Mouse (Mus musculus) frontal cortex, postnatal 25 days (tissue): ENCODE measurements around the gene Ezr.

Experiments
- DNase-seq, 2 experiments: peaks; one replicate each; pipeline ENCODE4 v3.0.0; 2022; ENCODE audit warnings: low spot score in 2 of 2

Gene Ezr

DNA sequence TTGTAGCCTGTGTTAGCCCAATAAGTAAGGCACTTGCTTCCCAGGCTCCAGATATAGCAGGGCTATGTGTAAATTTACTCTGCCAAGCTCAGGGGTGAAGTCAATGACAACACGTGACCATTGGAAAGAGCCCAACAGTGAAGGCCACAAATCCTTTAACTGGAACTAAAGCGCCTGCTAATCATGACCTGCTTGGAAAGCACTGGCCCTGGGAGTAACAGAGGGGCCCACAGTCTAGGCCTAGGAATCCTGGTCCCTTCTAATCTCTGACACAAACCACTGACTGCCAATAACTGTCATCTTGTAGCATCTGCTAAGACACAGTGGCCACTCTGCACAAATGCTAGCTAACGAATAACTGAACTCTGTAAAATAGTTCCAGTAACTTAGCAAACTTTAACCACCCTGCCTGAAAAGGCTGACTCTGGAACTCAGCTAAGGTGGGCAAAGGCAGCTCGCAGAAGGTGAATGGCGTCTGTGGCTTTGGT lies 14.2 kb downstream of the Ezr start:
- DNase-seq: no peak

DNA sequence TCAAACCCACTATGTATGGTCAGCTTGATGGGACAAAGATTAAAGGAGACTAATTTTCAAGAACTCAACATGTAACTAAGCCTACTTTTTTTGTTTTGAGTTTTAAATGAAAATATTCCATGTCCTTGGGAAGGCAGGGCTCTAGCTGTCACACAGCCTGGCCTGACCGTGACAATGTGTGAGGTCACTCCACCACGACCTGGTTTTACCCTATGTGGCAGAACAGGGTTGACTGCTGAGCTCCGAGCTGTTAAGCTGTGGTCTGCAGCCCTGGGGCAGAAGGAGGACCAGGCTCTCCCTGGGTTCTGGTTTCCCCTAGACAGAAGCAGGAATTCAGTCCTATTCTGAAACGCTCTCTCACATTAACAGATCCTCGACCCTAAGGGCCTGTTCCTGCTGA lies 14.8 kb downstream of the Ezr start:
- DNase-seq: no peak

GRCm38 (mm10) chr17:6766823-6767222 lies 15.8 kb downstream of the Ezr start:
- DNase-seq: no peak

- DNase-seq: no peak
Measured at GRCm38 (mm10) chr17:6765886-6766285, 16.7 kb downstream of the Ezr start.

GRCm38 (mm10) chr17:6764730-6765129 lies 17.9 kb downstream of the Ezr start:
- no peak for DNase-seq

DNA sequence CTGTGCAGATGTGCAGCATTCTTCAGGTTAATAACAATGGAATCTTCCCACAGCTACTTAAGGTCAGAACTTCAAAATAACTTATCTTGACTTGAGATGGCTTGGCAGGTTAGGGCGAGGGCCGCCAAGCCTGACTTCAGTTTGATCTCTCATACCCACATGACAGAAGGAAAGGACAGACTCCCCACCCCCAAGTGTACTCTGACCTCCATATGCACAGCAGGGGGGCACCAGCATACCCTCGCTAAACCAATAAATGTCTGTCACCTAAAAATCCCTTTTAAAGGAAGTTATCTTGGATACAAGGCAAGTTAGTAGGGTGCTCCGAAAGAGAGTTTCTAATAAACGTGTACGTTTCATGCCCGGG lies 18.4 kb downstream of the Ezr start:
- DNase-seq: no peak

DNA sequence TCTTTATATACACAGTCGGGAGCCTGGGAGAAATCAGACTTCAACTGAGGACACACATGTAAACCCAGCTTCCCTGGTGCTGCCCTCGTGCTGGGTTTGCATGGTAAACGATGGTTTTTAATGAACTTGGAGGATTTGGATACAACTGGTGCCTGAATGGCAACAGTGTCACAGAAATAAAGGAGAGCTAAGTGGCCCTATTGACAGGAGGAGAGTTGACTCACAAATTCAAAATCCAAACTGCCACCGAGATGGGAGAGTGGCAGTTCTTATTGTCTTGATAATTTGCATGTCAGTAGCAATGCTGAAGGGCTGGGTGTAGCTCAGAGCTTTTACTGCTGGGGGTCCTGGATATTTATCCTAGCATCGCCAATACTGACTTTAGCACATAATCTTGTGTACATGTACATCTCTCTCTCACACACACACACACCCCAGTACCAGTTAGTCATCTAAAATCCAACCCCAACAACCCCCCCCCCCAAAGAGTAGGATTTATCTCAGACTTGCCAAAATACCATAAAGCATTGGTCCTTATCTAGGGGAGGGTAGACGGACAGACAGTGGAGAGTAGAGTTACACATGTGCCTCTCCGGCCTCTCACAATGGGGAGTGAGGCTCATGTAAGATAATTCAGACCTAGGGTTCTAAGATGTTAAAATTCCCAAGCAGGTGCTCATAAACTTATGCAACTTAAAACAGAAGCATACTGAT lies 18.9 kb downstream of the Ezr start:
- DNase-seq: no peak

- no peak for DNase-seq
Measured at GRCm38 (mm10) chr17:6759717-6760292, 22.8 kb downstream of the Ezr start.

DNA sequence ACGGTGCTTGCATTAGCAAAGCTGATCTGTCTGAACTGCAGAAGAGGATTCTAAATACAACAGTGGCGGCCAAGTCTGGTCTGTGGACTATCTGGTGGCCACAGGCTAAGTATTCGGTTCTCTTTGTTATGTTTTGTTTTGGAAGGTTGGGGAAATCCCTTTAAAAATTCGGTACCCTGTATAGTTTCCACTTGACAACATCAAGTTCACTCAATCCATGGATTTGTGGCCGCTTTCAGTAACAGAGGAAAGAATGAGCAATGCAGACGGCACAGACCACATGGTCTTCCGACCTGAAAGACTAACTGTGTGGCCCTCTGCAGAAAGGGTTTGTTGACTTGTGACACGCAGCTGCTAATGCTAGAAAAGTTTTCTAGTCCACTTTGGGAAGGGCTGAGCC lies 23.7 kb downstream of the Ezr start:
- DNase-seq: no peak

- DNase-seq: no peak
Measured at GRCm38 (mm10) chr17:6757902-6758301, 24.7 kb downstream of the Ezr start.

DNA sequence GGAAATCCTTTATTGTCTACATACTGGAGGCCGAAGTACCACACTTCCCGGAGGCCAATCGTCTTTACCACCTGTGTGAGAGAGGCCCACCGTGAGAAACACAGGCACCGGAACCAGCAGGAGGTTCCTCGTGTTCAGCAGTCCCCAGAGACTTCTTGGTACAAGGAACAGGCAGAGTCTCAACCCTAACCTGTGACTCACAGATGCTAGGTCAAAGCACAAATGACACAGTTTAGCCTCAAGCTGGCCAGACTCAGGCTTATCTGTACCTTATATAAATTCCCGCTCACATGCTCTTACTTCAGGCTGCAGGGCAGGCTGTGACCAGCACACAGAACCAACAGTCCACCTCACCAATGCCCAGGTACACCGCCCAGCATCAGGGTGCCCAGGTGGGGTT lies 26.7 kb downstream of the Ezr start:
- DNase-seq: no peak

DNA sequence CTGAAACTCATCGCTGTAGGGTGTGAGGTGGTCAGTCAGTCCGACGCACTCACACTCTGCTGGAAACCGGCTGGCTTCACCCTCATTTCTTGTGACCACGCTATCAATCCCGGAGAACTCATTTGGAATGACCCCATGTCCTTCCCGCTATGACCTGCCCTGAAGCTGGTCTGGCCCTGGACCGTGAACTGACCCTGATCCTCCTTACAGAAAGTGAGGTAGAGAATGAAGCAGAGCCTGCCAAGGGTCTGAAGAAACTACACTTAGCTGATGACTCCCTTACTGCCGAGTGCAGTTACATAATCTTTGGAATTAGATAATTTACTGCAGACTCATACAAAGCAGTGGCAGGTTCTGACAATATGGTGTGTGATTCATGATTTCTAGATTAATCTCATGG lies 27.4 kb downstream of the Ezr start:
- DNase-seq: no peak

DNA sequence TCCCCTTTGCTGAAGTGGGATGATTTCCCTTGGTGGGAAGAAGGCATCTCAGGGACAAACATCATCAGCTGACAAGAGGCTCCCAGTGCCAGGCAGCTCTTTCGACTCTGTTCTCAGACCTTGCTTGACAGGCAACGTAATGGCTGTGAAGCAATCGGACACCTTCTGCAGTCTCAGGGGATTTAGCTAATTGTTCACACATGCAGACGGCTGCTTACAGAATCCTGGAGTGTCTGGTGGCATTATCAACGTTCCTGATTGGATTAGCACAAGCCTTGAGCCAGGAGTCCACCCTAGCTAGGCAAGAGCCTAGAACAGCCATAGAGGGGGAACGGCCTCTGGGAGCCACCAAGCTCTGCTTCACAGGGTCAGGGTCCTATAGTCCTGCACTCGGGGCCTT lies 30.2 kb downstream of the Ezr start:
- no peak for DNase-seq

DNA sequence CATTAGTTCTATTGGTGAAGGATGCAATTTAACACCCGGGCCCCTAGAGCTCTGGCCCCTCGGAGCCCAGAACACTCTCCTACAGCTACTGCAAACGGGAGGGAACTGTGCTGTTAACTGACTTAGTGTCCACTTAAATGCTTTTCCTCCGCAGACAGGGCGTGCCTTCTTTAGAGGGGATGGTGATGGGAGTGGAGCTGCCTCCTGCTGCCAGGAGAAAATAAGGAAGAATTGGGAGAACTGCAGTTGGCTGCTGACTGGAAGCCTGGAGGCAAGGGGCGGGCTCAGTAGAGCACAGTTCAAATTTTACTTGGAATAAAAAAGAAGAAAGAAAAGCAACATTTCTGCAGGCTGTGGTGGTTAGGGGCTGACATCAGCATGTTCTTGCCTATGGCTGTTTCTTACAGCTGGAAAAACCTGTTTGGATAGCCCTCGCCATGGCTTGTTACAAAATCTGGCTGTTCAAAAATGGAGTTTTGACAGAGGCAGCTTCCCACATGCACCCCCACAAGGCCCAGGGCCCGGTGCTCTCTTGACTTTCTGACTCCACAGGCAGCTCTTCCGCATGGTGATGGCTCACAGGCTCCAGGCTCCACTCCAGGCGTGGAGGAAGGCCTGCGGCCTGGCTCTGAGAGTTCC lies 31.2 kb downstream of the Ezr start:
- DNase-seq: no peak

DNA sequence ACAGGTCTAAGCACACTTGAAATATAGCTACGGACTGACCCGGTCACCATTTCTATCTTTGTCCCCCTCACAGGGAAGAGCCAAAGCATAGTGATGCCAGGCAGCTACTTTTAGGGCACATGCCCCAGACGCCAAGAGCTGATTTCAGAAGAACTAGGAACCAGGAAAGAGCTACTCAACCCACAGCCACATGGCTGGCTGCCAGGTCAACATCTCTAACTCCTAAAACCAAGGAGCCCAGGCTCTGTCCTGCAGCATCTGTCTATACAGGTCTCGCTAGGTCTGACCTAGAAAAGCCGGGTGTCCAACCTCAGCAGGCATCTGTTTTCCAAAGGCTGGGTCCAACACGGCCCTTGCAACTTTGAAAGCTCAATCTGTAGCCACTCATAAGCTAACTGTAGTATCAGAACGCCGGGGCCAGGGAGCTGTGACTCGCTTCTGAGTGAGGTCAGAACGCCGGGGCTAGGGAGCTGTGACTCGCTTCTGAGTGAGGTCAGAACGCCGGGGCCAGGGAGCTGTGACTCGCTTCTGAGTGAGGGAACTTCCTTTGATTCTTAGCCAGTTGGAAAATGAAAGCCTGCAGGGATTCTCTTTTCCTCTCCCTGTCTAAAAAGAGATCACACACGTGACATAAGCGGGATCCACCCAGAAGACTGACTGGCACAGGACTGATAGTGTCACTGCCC lies 33.7 kb downstream of the Ezr start:
- DNase-seq: no peak

GRCm38 (mm10) chr17:6747478-6747877 lies 35.1 kb downstream of the Ezr start:
- DNase-seq: no peak

- DNase-seq: no peak
Measured at GRCm38 (mm10) chr17:6746452-6747231, 35.9 kb downstream of the Ezr start.

DNA sequence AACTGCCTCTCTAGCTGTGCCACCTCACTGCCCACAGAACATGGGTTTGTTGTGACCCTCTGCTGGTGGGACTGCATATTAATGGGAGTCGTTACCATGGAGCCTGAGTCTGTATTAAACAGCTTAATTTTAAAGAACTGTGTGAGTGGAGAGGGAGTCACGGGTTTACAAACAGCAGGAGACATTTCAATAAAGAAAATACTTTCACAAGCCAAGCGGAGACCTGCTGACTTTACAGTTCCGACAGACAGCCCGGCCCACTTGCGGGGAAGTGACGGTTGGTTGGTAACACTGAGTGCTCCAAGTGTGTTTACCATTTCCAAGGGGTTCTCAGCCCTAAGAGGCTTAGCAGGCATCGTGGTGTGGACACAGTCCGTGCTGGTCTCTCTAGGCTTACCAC lies 36.6 kb downstream of the Ezr start:
- DNase-seq: no peak

- DNase-seq: no peak
Measured at GRCm38 (mm10) chr17:6745503-6745902, 37.1 kb downstream of the Ezr start.

GRCm38 (mm10) chr17:6744871-6745270 lies 37.7 kb downstream of the Ezr start:
- no peak for DNase-seq

- no peak for DNase-seq
Measured at GRCm38 (mm10) chr17:6744366-6744765, 38.2 kb downstream of the Ezr start.

GRCm38 (mm10) chr17:6743787-6744239 lies 38.8 kb downstream of the Ezr start:
- DNase-seq: no peak
